Mouse (Mus musculus) MEL (cell line): Measurements from ENCODE around the gene Cdk10. TPM values are rescaled to one million over a fixed set of nuclear protein-coding genes. Genes with fewer than 3 reads are reported as not detected.

Experiments
- DNase-seq: peaks from one replicate; pipeline ENCODE4 v3.0.0; 2011; ENCODE audit warnings: low read depth, low spot score
- H3K27ac ChIP-seq: 2 replicates; pipeline ENCODE4 v1.5.1; 2012; ENCODE audit warnings: low read depth, mild to moderate bottlenecking, control low read depth, low read length, moderate library complexity; ENCODE audit not compliant: control insufficient read depth
- H3K27me3 ChIP-seq, 2 experiments: fragments of 150-350 bp in 1 of 2; sonication (generic) in 1 of 2; 2 replicates each; pipeline ENCODE4 v1.6.1; 2012; ENCODE audit warnings: low read length in 2 of 2, mild to moderate bottlenecking in 2 of 2, improper control_type of control experiment in 1 of 2, moderate library complexity in 1 of 2; ENCODE audit not compliant: insufficient read depth in 2 of 2, control insufficient read depth in 1 of 2
- H3K36me3 ChIP-seq, 2 experiments: 2 replicates each; pipeline ENCODE4 v1.6.1; 2012 to 2014; ENCODE audit warnings: low read length in 2 of 2, improper control_type of control experiment in 1 of 2, inconsistent platforms in 1 of 2, mild to moderate bottlenecking in 1 of 2; ENCODE audit not compliant: insufficient read depth in 2 of 2, control insufficient read depth in 1 of 2
- H3K4me1 ChIP-seq, 2 experiments: fragments of 150-350 bp in 1 of 2; sonication (generic) in 1 of 2; 2 replicates each; pipeline ENCODE4 v1.6.1; 2012; ENCODE audit warnings: low read length in 2 of 2, improper control_type of control experiment in 1 of 2, mild to moderate bottlenecking in 1 of 2; ENCODE audit not compliant: insufficient read depth in 2 of 2, control insufficient read depth in 1 of 2
- H3K4me3 ChIP-seq, 2 experiments: fragments of 150-350 bp in 1 of 2; sonication (generic) in 1 of 2; 2 replicates each; pipeline ENCODE4 v1.5.1; 2012; ENCODE audit warnings: low read depth in 2 of 2, low read length in 2 of 2, mild to moderate bottlenecking in 2 of 2, moderate library complexity in 2 of 2, control low read depth in 1 of 2, improper control_type of control experiment in 1 of 2; ENCODE audit not compliant: control insufficient read depth in 1 of 2, insufficient read depth in 1 of 2
- H3K79me2 ChIP-seq: 2 replicates; pipeline ENCODE4 v1.6.1; 2012; ENCODE audit warnings: mild to moderate bottlenecking, low read length, moderate library complexity; ENCODE audit not compliant: control insufficient read depth, poor library complexity, insufficient read depth
- H3K9ac ChIP-seq: 2 replicates; pipeline ENCODE4 v1.6.1; 2012; ENCODE audit warnings: low read depth, mild to moderate bottlenecking, control low read depth, low read length, moderate library complexity; ENCODE audit not compliant: control insufficient read depth, poor library complexity, severe bottlenecking
- H3K9me3 ChIP-seq: fragments of 150-350 bp; sonication (generic); replicated peaks from 2 replicates; pipeline ENCODE4 v1.6.1; 2012; ENCODE audit warnings: mild to moderate bottlenecking, low read length, improper control_type of control experiment, moderate library complexity; ENCODE audit not compliant: insufficient read depth
- CTCF ChIP-seq, 3 experiments: IDR thresholded peaks in 2 of 3; conservative IDR thresholded peaks in 1 of 3; 2 replicates each; pipeline ENCODE4 v1.5.1; 2011 to 2012; ENCODE audit warnings: low read length in 3 of 3, low read depth in 2 of 3, mild to moderate bottlenecking in 2 of 3, improper control_type of control experiment in 1 of 3, inconsistent platforms in 1 of 3, mixed read lengths in 1 of 3, moderate library complexity in 1 of 3; ENCODE audit not compliant: control insufficient read depth in 1 of 3, insufficient read depth in 1 of 3, poor library complexity in 1 of 3, severe bottlenecking in 1 of 3
- E2F4 ChIP-seq: IDR thresholded peaks from 2 replicates; pipeline ENCODE4 v1.6.1; 2011; ENCODE audit warnings: low read depth, low read length, improper control_type of control experiment, borderline replicate concordance
- EP300 ChIP-seq, 2 experiments: IDR thresholded peaks; 2 replicates each; pipeline ENCODE4 v1.6.1; 2011; ENCODE audit warnings: improper control_type of control experiment in 2 of 2, low read length in 2 of 2, low read depth in 1 of 2, mild to moderate bottlenecking in 1 of 2
- GATA1 ChIP-seq: IDR thresholded peaks from 2 replicates; pipeline ENCODE4 v1.6.1; 2011; ENCODE audit warnings: low read depth, low read length, improper control_type of control experiment
- HCFC1 ChIP-seq: IDR thresholded peaks from 2 replicates; pipeline ENCODE4 v1.6.1; 2012; ENCODE audit warnings: low read depth, mild to moderate bottlenecking, inconsistent platforms, low read length, improper control_type of control experiment, moderate library complexity
- JUND ChIP-seq: IDR thresholded peaks from 2 replicates; pipeline ENCODE4 v1.6.1; 2011; ENCODE audit warnings: low read depth, mild to moderate bottlenecking, improper control_type of control experiment, low read length
- KAT2A ChIP-seq: conservative IDR thresholded peaks from 2 replicates; pipeline ENCODE4 v1.6.1; 2012; ENCODE audit warnings: low read depth, low read length, improper control_type of control experiment, inconsistent platforms
- MAFK ChIP-seq: IDR thresholded peaks from 2 replicates; pipeline ENCODE4 v1.6.1; 2011; ENCODE audit warnings: low read depth, mild to moderate bottlenecking, low read length, improper control_type of control experiment, borderline replicate concordance
- MXI1 ChIP-seq: IDR thresholded peaks from 2 replicates; pipeline ENCODE4 v1.6.1; 2011; ENCODE audit warnings: mild to moderate bottlenecking, low read depth, low read length, improper control_type of control experiment
- MYB ChIP-seq: IDR thresholded peaks from 2 replicates; pipeline ENCODE4 v1.6.1; 2011; ENCODE audit warnings: mild to moderate bottlenecking, low read depth, low read length, improper control_type of control experiment
- MYC ChIP-seq: IDR thresholded peaks from 2 replicates; pipeline ENCODE4 v1.6.1; 2011; ENCODE audit warnings: low read depth, mild to moderate bottlenecking, low read length, improper control_type of control experiment, moderate library complexity
- NRF1 ChIP-seq: IDR thresholded peaks from 2 replicates; pipeline ENCODE4 v1.6.1; 2014; ENCODE audit warnings: low read depth, mild to moderate bottlenecking, inconsistent platforms, low read length, improper control_type of control experiment, moderate library complexity; ENCODE audit not compliant: poor library complexity, insufficient read depth, severe bottlenecking
- POLR2A ChIP-seq, 2 experiments: IDR thresholded peaks; 2 replicates each; pipeline ENCODE4 v1.6.1; 2011 to 2012; ENCODE audit warnings: low read length in 2 of 2, mild to moderate bottlenecking in 2 of 2, control low read depth in 1 of 2, improper control_type of control experiment in 1 of 2, low read depth in 1 of 2, moderate library complexity in 1 of 2; ENCODE audit not compliant: control insufficient read depth in 1 of 2, insufficient read depth in 1 of 2, poor library complexity in 1 of 2
- POLR2AphosphoS5 ChIP-seq: IDR thresholded peaks from 2 replicates; pipeline ENCODE4 v1.6.1; 2012; ENCODE audit warnings: low read depth, borderline replicate concordance, mild to moderate bottlenecking, inconsistent platforms, low read length, moderate library complexity, mixed read lengths
- RAD21 ChIP-seq: IDR thresholded peaks from 2 replicates; pipeline ENCODE4 v1.6.1; 2011; ENCODE audit warnings: mild to moderate bottlenecking, low read depth, low read length, improper control_type of control experiment
- RCOR1 ChIP-seq: IDR thresholded peaks from 2 replicates; pipeline ENCODE4 v1.6.1; 2012; ENCODE audit warnings: low read depth, mild to moderate bottlenecking, inconsistent platforms, low read length, improper control_type of control experiment
- TBP ChIP-seq: IDR thresholded peaks from 2 replicates; pipeline ENCODE4 v1.8.0; 2011; ENCODE audit warnings: low read depth, low read length, improper control_type of control experiment
- polyA plus RNA-seq, 2 experiments: library from polyadenylated mRNA; stranded (reverse) in 1 of 2; unstranded in 1 of 2; fragments of >175 nt in 1 of 2; fragments of >200 nt in 1 of 2; gene quantifications; 2 replicates each; pipeline versions ENCODE4 v1.2.1 to v1.2.4; 2012; ENCODE audit warnings: low replicate concordance in 2 of 2, low read depth in 1 of 2; ENCODE audit not compliant: insufficient read length in 2 of 2, insufficient read depth in 1 of 2, missing spikeins in 1 of 2
- total RNA-seq: library from RNA; depleted of rRNA; stranded (reverse); fragments of 300-350 nt; gene quantifications from 2 replicates; pipeline ENCODE4 v1.2.3, GENCODE M21; 2012

The Cdk10 gene
- total and polyA plus RNA-seq, 3 experiments = 28.0 to 43.8 TPM; not detected in 1

GRCm38 (mm10) chr8:123212321-123213117 is 12.1 kb upstream of the Cdk10 start, which contains the start of the genes Chmp1a and Spata33 (continued):
- TF ChIP-seq POLR2A (IDR thresholded peaks at IDR 0.05; ENCODE audit: control insufficient read depth in 1 of 2, insufficient read depth in 1 of 2, low read depth in 1 of 2, low read length in 2 of 2, poor library complexity in 1 of 2) (peak; percentile 83 to 85; a peak in 3 of 4 replicates), CTCF (IDR thresholded peaks at IDR 0.05 in 2 of 3, conservative IDR thresholded peaks at IDR 0.05 in 1 of 3; ENCODE audit: control insufficient read depth in 1 of 3, insufficient read depth in 1 of 3, low read depth in 2 of 3, low read length in 3 of 3, poor library complexity in 1 of 3, severe bottlenecking in 1 of 3) (peak; percentile 56 to 75 (median 67)), MAFK (no peak), GATA1 (no peak)

- H3K36me3 ChIP-seq = peaks cover 0 to 5% of the 10 kb centered on the region in 2 experiments; a peak in 1 of 4 replicates
- H3K9me3 ChIP-seq = no peaks in the 10 kb centered on the region
- peaks cover 9% of the 10 kb centered on the region for H3K79me2 ChIP-seq
- TF ChIP-seq MXI1 = no peak
- TF ChIP-seq MYC = no peak
- no peak for TF ChIP-seq E2F4
- no peak for TF ChIP-seq MYB
- no peak for TF ChIP-seq HCFC1
- TF ChIP-seq RAD21 = no peak
- no peak for TF ChIP-seq KAT2A
- no peak for TF ChIP-seq JUND
- TF ChIP-seq POLR2AphosphoS5 = no peak
- no peak for TF ChIP-seq RCOR1
- peak overlapping the region; percentile 70 for H3K9ac ChIP-seq
- peaks cover 0 to 4% of the 10 kb centered on the region in 2 experiments; a peak in 3 of 4 replicates for H3K4me1 ChIP-seq
- peak overlapping the region; percentile 67 to 97 for H3K4me3 ChIP-seq
- 0 out of 2 replicates have a peak overlapping the region, but pooled peaks have one; percentile 6 for H3K27ac ChIP-seq
- H3K27me3 ChIP-seq = no peaks in the 10 kb centered on the region
- no peak for DNase-seq
Measured at GRCm38 (mm10) chr8:123213118-123213772, 11.4 kb upstream of the Cdk10 start.

- no peak overlapping the region for H3K27ac ChIP-seq
- no peak overlapping the region for H3K9ac ChIP-seq
- DNase-seq = no peak
- H3K9me3 ChIP-seq = no peaks in the 10 kb centered on the region
- TF ChIP-seq NRF1 (no peak), TBP (no peak), MAFK (no peak), EP300 (IDR thresholded peaks at IDR 0.05; ENCODE audit: low read depth in 1 of 2, low read length in 2 of 2) (no peak), CTCF (IDR thresholded peaks at IDR 0.05 in 2 of 3, conservative IDR thresholded peaks at IDR 0.05 in 1 of 3; ENCODE audit: control insufficient read depth in 1 of 3, insufficient read depth in 1 of 3, low read depth in 2 of 3, low read length in 3 of 3, poor library complexity in 1 of 3, severe bottlenecking in 1 of 3) (no peak)
- H3K4me3 ChIP-seq = no peak overlapping the region
- H3K36me3 ChIP-seq = peaks cover 0 to 5% of the 10 kb centered on the region in 2 experiments; a peak in 1 of 4 replicates
- H3K4me1 ChIP-seq = peaks cover 0 to 4% of the 10 kb centered on the region in 2 experiments; a peak in 3 of 4 replicates
- H3K79me2 ChIP-seq = peaks cover 9% of the 10 kb centered on the region
- no peaks in the 10 kb centered on the region for H3K27me3 ChIP-seq
Measured at GRCm38 (mm10) chr8:123215430-123215829, 9.2 kb upstream of the Cdk10 start.
